Mouse (Mus musculus) embryonic facial prominence, embryonic 15.5 days (tissue): ENCODE data around the gene Inpp5a. TPM values are rescaled to one million over a fixed set of nuclear protein-coding genes. Genes with fewer than 3 reads are reported as not detected.

Experiments used
- ATAC-seq: fragments of 200-750 bp; cut with Nextera tagmentation; 2 replicates; pipeline ENCODE4 v1.8.0; 2017; ENCODE audit warnings: low read depth, moderate TSS enrichment; ENCODE audit not compliant: insufficient number of reproducible peaks, low FRiP score, low TSS enrichment
- H3K27ac ChIP-seq: fragments of 300-500 bp; sonication (generic); replicated peaks from 2 replicates; pipeline ENCODE4 v1.5.1; 2015; ENCODE audit warnings: mild to moderate bottlenecking, inconsistent platforms
- H3K27me3 ChIP-seq: fragments of 300-500 bp; sonication (generic); 2 replicates; pipeline ENCODE4 v1.6.1; 2015; ENCODE audit warnings: inconsistent platforms
- H3K36me3 ChIP-seq: fragments of 300-500 bp; sonication (generic); 2 replicates; pipeline ENCODE4 v1.6.1; 2015; ENCODE audit warnings: mild to moderate bottlenecking, inconsistent platforms
- H3K4me1 ChIP-seq: fragments of 300-500 bp; sonication (generic); 2 replicates; pipeline ENCODE4 v1.6.1; 2015; ENCODE audit warnings: inconsistent platforms
- H3K4me2 ChIP-seq: fragments of 300-500 bp; sonication (generic); replicated peaks from 2 replicates; pipeline ENCODE4 v1.6.1; 2015; ENCODE audit warnings: mild to moderate bottlenecking, inconsistent platforms
- H3K4me3 ChIP-seq: fragments of 300-500 bp; sonication (generic); replicated peaks from 2 replicates; pipeline ENCODE4 v1.5.1; 2015; ENCODE audit warnings: mild to moderate bottlenecking, inconsistent platforms
- H3K9ac ChIP-seq: fragments of 300-500 bp; sonication (generic); 2 replicates; pipeline ENCODE4 v1.6.1; 2015; ENCODE audit warnings: inconsistent platforms
- H3K9me3 ChIP-seq: fragments of 300-500 bp; sonication (generic); replicated peaks from 2 replicates; pipeline ENCODE4 v1.6.1; 2016; ENCODE audit warnings: inconsistent platforms
- WGBS: fragments of 180-500 bp; shearing (Covaris S2); methylation state at CpG from one replicate; pipeline ENCODE4 v1.1.7; 2015; 5-methylcytosine and 5-hydroxymethylcytosine counted together
- polyA plus RNA-seq: library from polyadenylated mRNA; unstranded; fragments of >200 nt; fragmentation: Nextera tagmentation; extraction: Ambion mirVana; gene quantifications from 2 replicates; pipeline ENCODE4 v1.2.1, GENCODE M21; 2015

The Inpp5a gene
- polyA plus RNA-seq, 1 experiment from 2014 or later = 30.5 TPM

- Histone ChIP-seq H3K4me1 (peaks cover 8% of the 10 kb centered on the region; the same call in 1 of the 2 replicates), H3K9me3 (no peaks in the 10 kb centered on the region), H3K36me3 (no peaks in the 10 kb centered on the region), H3K27ac (no peak overlapping the region), H3K4me2 (no peak overlapping the region), H3K27me3 (no peaks in the 10 kb centered on the region), H3K4me3 (no peak overlapping the region), H3K9ac (no peak overlapping the region)
- ATAC-seq = no peak
- 73% methylated on average over 3 of the region's 3 CpGs for whole genome bisulfite sequencing
These were observed 58.5 kb downstream of the Inpp5a start for GRCm38 (mm10) chr7:139447381-139447780.

GRCm38 (mm10) chr7:139450186-139450998, 61.5 kb downstream of the Inpp5a start:
- Histone ChIP-seq H3K4me3 (no peak overlapping the region), H3K36me3 (no peaks in the 10 kb centered on the region), H3K27me3 (no peaks in the 10 kb centered on the region), H3K9me3 (no peaks in the 10 kb centered on the region), H3K4me2 (no peak overlapping the region), H3K4me1 (no peaks in the 10 kb centered on the region), H3K27ac (no peak overlapping the region), H3K9ac (no peak overlapping the region)
- WGBS = 76% methylated on average over 16 of the region's 16 CpGs
- no peak for ATAC-seq

GRCm38 (mm10) chr7:139451711-139452110, 62.8 kb downstream of the Inpp5a start:
- ATAC-seq = no peak
- 84% methylated on average over 5 of the region's 5 CpGs for WGBS
- Histone ChIP-seq H3K4me3 (no peak overlapping the region), H3K4me2 (no peak overlapping the region), H3K9me3 (no peaks in the 10 kb centered on the region), H3K36me3 (no peaks in the 10 kb centered on the region), H3K9ac (no peak overlapping the region), H3K27ac (no peak overlapping the region), H3K4me1 (no peaks in the 10 kb centered on the region), H3K27me3 (no peaks in the 10 kb centered on the region)

- Histone ChIP-seq H3K27me3 (no peaks in the 10 kb centered on the region), H3K4me2 (no peak overlapping the region), H3K36me3 (no peaks in the 10 kb centered on the region), H3K9ac (no peak overlapping the region), H3K9me3 (no peaks in the 10 kb centered on the region), H3K4me3 (no peak overlapping the region), H3K4me1 (no peaks in the 10 kb centered on the region), H3K27ac (no peak overlapping the region)
- no peak for ATAC-seq
- WGBS = 81% methylated on average over 2 of the region's 2 CpGs
These were observed 63.3 kb downstream of the Inpp5a start for GRCm38 (mm10) chr7:139452199-139452598.

DNA sequence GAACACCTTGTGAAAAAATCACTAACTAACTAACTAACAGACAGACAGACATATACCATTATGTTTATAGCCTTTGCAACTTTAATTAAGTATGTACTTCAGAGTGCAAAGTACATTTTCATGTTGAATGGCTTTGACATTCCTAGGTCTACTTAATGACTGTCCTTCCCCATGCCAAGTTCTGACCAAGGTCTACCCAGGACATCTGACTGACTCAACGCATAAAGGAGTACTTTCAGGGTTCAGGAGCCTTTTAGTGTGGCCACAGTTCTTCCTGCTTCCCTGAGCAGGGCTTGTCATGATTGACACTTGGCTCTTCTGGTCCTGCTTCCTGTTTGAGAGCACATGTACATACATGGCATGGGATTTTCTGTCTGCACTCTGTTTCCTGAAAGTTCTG, 64.3 kb downstream of the Inpp5a start:
- Histone ChIP-seq H3K9me3 (no peaks in the 10 kb centered on the region), H3K27me3 (no peaks in the 10 kb centered on the region), H3K27ac (no peak overlapping the region), H3K4me3 (no peak overlapping the region), H3K4me2 (no peak overlapping the region), H3K4me1 (no peaks in the 10 kb centered on the region), H3K36me3 (no peaks in the 10 kb centered on the region), H3K9ac (no peak overlapping the region)
- no peak for ATAC-seq
- 84% methylated on average over 1 of the region's 1 CpGs for WGBS

DNA sequence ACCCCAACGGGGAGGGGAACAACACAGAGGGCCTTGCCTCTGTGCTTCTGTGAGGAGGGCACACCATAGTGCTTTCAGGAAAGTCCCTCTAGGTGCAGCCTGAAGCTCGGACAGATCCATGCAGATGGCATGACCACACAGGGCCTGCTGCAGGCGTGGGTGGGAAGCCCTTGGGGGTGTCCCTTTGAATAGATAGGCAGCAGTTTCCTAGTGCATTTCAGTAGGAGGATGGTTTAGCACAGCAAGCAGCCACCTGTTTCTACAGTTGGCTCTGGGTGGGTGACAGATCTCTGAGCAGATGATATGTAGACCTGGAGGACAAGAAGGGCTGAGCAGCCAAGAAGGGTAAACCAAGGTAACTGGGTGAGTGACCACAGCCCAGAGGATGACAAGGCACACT, 65.4 kb downstream of the Inpp5a start:
- Histone ChIP-seq H3K9me3 (no peaks in the 10 kb centered on the region), H3K27me3 (no peaks in the 10 kb centered on the region), H3K9ac (no peak overlapping the region), H3K4me1 (no peaks in the 10 kb centered on the region), H3K36me3 (no peaks in the 10 kb centered on the region), H3K4me3 (no peak overlapping the region), H3K27ac (no peak overlapping the region), H3K4me2 (no peak overlapping the region)
- 63% methylated on average over 3 of the region's 3 CpGs for WGBS
- 0 out of 2 replicates have a peak, but pooled peaks have one; percentile 13 for ATAC-seq

GRCm38 (mm10) chr7:139456759-139457158, 67.8 kb downstream of the Inpp5a start:
- H3K4me1 ChIP-seq = no peaks in the 10 kb centered on the region
- no peak overlapping the region for H3K9ac ChIP-seq
- H3K4me3 ChIP-seq = no peak overlapping the region
- H3K27me3 ChIP-seq = no peaks in the 10 kb centered on the region
- ATAC-seq = no peak
- H3K4me2 ChIP-seq = no peak overlapping the region
- H3K27ac ChIP-seq = no peak overlapping the region
- no peaks in the 10 kb centered on the region for H3K36me3 ChIP-seq
- H3K9me3 ChIP-seq = no peaks in the 10 kb centered on the region
- WGBS = 68% methylated on average over 6 of the region's 6 CpGs

- peaks cover 6% of the 10 kb centered on the region; the same call in 1 of the 2 replicates for H3K4me1 ChIP-seq
- no peak overlapping the region for H3K4me2 ChIP-seq
- 92% methylated on average over 12 of the region's 12 CpGs for WGBS
- no peak for ATAC-seq
- H3K4me3 ChIP-seq = no peak overlapping the region
- no peaks in the 10 kb centered on the region for H3K36me3 ChIP-seq
- H3K27me3 ChIP-seq = no peaks in the 10 kb centered on the region
- no peaks in the 10 kb centered on the region for H3K9me3 ChIP-seq
- no peak overlapping the region for H3K9ac ChIP-seq
- H3K27ac ChIP-seq = no peak overlapping the region
These were observed 72.4 kb downstream of the Inpp5a start for GRCm38 (mm10) chr7:139461344-139461743.

- H3K9me3 ChIP-seq = no peaks in the 10 kb centered on the region
- ATAC-seq = no peak
- H3K4me3 ChIP-seq = no peak overlapping the region
- no peak overlapping the region for H3K4me2 ChIP-seq
- H3K27me3 ChIP-seq = no peaks in the 10 kb centered on the region
- no peak overlapping the region for H3K27ac ChIP-seq
- peaks cover 14% of the 10 kb centered on the region for H3K4me1 ChIP-seq
- H3K9ac ChIP-seq = no peak overlapping the region
- 84% methylated on average over 10 of the region's 10 CpGs for WGBS
- no peaks in the 10 kb centered on the region for H3K36me3 ChIP-seq
These were observed 73.2 kb downstream of the Inpp5a start for GRCm38 (mm10) chr7:139462142-139462541.

GRCm38 (mm10) chr7:139465538-139465937, 76.6 kb downstream of the Inpp5a start:
- no peak for ATAC-seq
- H3K9me3 ChIP-seq = no peaks in the 10 kb centered on the region
- H3K27ac ChIP-seq = no peak overlapping the region
- no peak overlapping the region for H3K4me3 ChIP-seq
- no peaks in the 10 kb centered on the region for H3K27me3 ChIP-seq
- H3K4me2 ChIP-seq = no peak overlapping the region
- peaks cover 35% of the 10 kb centered on the region for H3K4me1 ChIP-seq
- H3K9ac ChIP-seq = no peak overlapping the region
- no peaks in the 10 kb centered on the region for H3K36me3 ChIP-seq
- WGBS = 78% methylated on average over 4 of the region's 4 CpGs

DNA sequence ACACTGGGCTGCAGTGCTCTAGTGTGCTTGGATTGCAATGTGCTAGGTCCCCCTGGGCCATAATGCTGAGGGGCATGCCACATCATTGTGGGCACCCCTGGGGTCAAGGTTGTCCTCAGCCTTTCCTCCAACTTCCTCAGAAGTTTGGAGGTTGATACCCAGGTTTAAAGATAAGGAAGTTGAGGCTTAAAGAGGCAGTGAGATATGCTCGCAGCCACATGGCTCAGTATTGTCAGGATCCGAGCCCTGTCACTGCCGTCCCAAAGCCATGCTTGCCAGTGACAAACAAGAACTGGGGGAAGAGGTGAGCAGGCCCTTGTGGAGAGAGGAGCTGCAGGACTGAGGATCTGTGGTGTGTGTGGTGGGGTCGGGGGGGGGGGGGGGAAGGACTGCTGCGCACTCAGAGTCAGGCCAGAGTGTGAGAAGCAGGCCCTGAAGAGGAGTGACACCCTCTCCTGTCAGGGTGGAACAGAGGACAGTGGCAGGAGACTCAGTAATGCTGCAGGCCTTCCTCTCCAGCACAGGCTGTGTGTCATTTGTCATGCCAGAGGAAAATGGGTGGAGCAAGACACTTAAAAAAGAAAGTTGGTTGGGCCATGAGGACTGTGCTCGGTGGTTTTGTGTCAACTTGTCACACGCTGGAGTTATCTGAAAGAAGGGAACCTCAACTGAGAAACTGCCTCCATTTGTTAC, 77.7 kb downstream of the Inpp5a start:
- no peak for ATAC-seq
- Histone ChIP-seq H3K27ac (peak overlapping the region; percentile 34; the same call in 1 of the 2 replicates), H3K4me3 (no peak overlapping the region), H3K4me1 (peaks cover 37% of the 10 kb centered on the region), H3K9ac (no peak overlapping the region), H3K4me2 (no peak overlapping the region), H3K27me3 (no peaks in the 10 kb centered on the region), H3K9me3 (no peaks in the 10 kb centered on the region), H3K36me3 (no peaks in the 10 kb centered on the region)
- 38% methylated on average over 6 of the region's 7 CpGs for WGBS
